Comparison of ENCODE assay signal across 8 mouse cellular contexts in genomic region chr5:149015335-149016201, GRCm38 (mm10). TPM values are rescaled to one million over a fixed set of nuclear protein-coding genes. Genes with fewer than 3 reads are reported as not detected.
DNase-seq lines count a peak whose midpoint lies in the region; ATAC-seq and TF ChIP-seq lines count a peak whose summit lies in the region.

No protein-coding gene starts in this region.

- peak overlapping the region; percentile 49 for H3K27ac ChIP-seq in lung, embryonic 16.5 days (ENCODE audit: low read length)
- peak overlapping the region in 1 of 2 experiments; percentile 1; a peak in 1 of 4 replicates for H3K27ac ChIP-seq in heart, embryonic 14.5 days (replicated peaks in 1 of 2; ENCODE audit: control insufficient read depth in 1 of 2, insufficient read depth in 1 of 2, low read depth in 2 of 2, low read length in 2 of 2)
- H3K27ac ChIP-seq in limb, embryonic 12.5 days: peak overlapping the region; percentile 76

- no peaks in the 10 kb centered on the region for H3K27me3 ChIP-seq in lung, embryonic 16.5 days (ENCODE audit: control insufficient read depth, insufficient read depth, low read depth, low read length)
- no peaks in the 10 kb centered on the region for H3K27me3 ChIP-seq in heart, embryonic 14.5 days (ENCODE audit: control insufficient read depth, insufficient read depth, low read length)
- H3K27me3 ChIP-seq in limb, embryonic 12.5 days: no peaks in the 10 kb centered on the region
- no peaks in the 10 kb centered on the region for H3K27me3 ChIP-seq in myocyte (ENCODE audit: control insufficient read depth, insufficient read depth, insufficient read length)

- H3K79me2 ChIP-seq in myocyte (ENCODE audit: control insufficient read depth, insufficient read depth): no peaks in the 10 kb centered on the region

- H3K36me3 ChIP-seq in lung, embryonic 16.5 days (ENCODE audit: control insufficient read depth, insufficient read depth, low read length): no peaks in the 10 kb centered on the region
- H3K36me3 ChIP-seq in heart, embryonic 14.5 days (ENCODE audit: control insufficient read depth, insufficient read depth, low read length): no peaks in the 10 kb centered on the region
- no peaks in the 10 kb centered on the region for H3K36me3 ChIP-seq in limb, embryonic 12.5 days
- H3K36me3 ChIP-seq in myocyte (ENCODE audit: control insufficient read depth, insufficient read depth): no peaks in the 10 kb centered on the region

- no peak overlapping the region for H3ac ChIP-seq in myocyte (ENCODE audit: control insufficient read depth, insufficient read length)

- H3K4me1 ChIP-seq in lung, embryonic 16.5 days (replicated peaks; ENCODE audit: control insufficient read depth, insufficient read depth, low read length): peaks cover 14% of the 10 kb centered on the region
- peaks cover 3 to 15% of the 10 kb centered on the region in 2 experiments for H3K4me1 ChIP-seq in heart, embryonic 14.5 days (ENCODE audit: control insufficient read depth in 2 of 2, insufficient read depth in 2 of 2, low read length in 2 of 2)
- peaks cover 28% of the 10 kb centered on the region for H3K4me1 ChIP-seq in limb, embryonic 12.5 days (replicated peaks)

- peak overlapping the region; percentile 95 for H3K4me2 ChIP-seq in lung, embryonic 16.5 days (ENCODE audit: low read depth, low read length)
- H3K4me2 ChIP-seq in heart, embryonic 14.5 days (ENCODE audit: low read length): peak overlapping the region; percentile 72
- H3K4me2 ChIP-seq in limb, embryonic 12.5 days: peak overlapping the region; percentile 79
- peak overlapping the region; percentile 46 for H3K4me2 ChIP-seq in myocyte (ENCODE audit: low read depth)

- peaks cover 3% of the 10 kb centered on the region; the same call in 1 of the 2 replicates for H3K9me3 ChIP-seq in lung, embryonic 16.5 days (ENCODE audit: control insufficient read depth, low read length)
- peaks cover 5% of the 10 kb centered on the region for H3K9me3 ChIP-seq in heart, embryonic 14.5 days (ENCODE audit: control insufficient read depth, low read length)
- 0 out of 2 replicates have a peak, but pooled peaks cover 4% of the 10 kb centered on the region for H3K9me3 ChIP-seq in limb, embryonic 12.5 days

- DNase-seq in lung, postnatal 25 days (ENCODE audit: low spot score): no peak
- peak; percentile 34 for DNase-seq in c-Kit-negative CD71-positive TER-119-positive erythroid progenitor cells, embryonic 14.5 days (ENCODE audit: low read depth, low spot score)
- no peak for DNase-seq in urinary bladder, adult 2 months (ENCODE audit: low spot score)
- DNase-seq in layer of hippocampus, postnatal 25 days (ENCODE audit: extremely low spot score in 1 of 2, low spot score in 1 of 2): no peak

- WGBS in lung, embryonic 16.5 days: under 1% methylated on average over 36 of the region's 37 CpGs
- 1% methylated on average over 34 of the region's 37 CpGs for WGBS in heart, embryonic 14.5 days
- WGBS in limb, embryonic 12.5 days: 2% methylated on average over 37 of the region's 37 CpGs

- no peak for TF ChIP-seq POLR2A in myocyte (IDR thresholded peaks at IDR 0.05; ENCODE audit: insufficient read length, low read depth)

- peak; percentile 71 for ATAC-seq in lung, embryonic 16.5 days (ENCODE audit: low read depth)
- ATAC-seq in heart, embryonic 14.5 days (ENCODE audit: insufficient number of reproducible peaks, insufficient read depth, low FRiP score, low read depth): peak; percentile 47; the same call in 1 of the 2 replicates
- ATAC-seq in limb, embryonic 12.5 days (ENCODE audit: insufficient number of reproducible peaks, insufficient read depth, low FRiP score, low TSS enrichment, low read depth): peak; percentile 66

- peak overlapping the region; percentile 63 for H3K4me3 ChIP-seq in lung, embryonic 16.5 days (ENCODE audit: low read length)
- H3K4me3 ChIP-seq in heart, embryonic 14.5 days (ENCODE audit: control insufficient read depth in 1 of 2, insufficient read depth in 1 of 2, low read depth in 1 of 2, low read length in 2 of 2): peak overlapping the region; percentile 46 to 59
- H3K4me3 ChIP-seq in limb, embryonic 12.5 days (replicated peaks): peak overlapping the region; percentile 60
- no peak overlapping the region for H3K4me3 ChIP-seq in myocyte

- H3K9ac ChIP-seq in lung, embryonic 16.5 days (ENCODE audit: low read length): peak overlapping the region; percentile 79
- H3K9ac ChIP-seq in heart, embryonic 14.5 days (ENCODE audit: low read length): peak overlapping the region; percentile 69
- H3K9ac ChIP-seq in limb, embryonic 12.5 days (replicated peaks): peak overlapping the region; percentile 75

TF ChIP-seq in myocyte, 11 proteins besides CTCF, POLR2A, EP300 and RAD21:
- TF ChIP-seq TCF3 (IDR thresholded peaks at IDR 0.05; ENCODE audit: insufficient read length, low read depth): no peak
- TF ChIP-seq REST (IDR thresholded peaks at IDR 0.05; ENCODE audit: insufficient read depth, insufficient read length): no peak
- no peak for TF ChIP-seq POLR2AphosphoS2 (IDR thresholded peaks at IDR 0.05; ENCODE audit: insufficient read length, low read depth)
- TF ChIP-seq MYOD1 (IDR thresholded peaks at IDR 0.05; ENCODE audit: control insufficient read depth in 1 of 3, insufficient read length in 2 of 3, low read depth in 2 of 3): no peak
- TF ChIP-seq USF1 (IDR thresholded peaks at IDR 0.05; ENCODE audit: low read depth): no peak
- no peak for TF ChIP-seq MAX (IDR thresholded peaks at IDR 0.05; ENCODE audit: low read depth)
- TF ChIP-seq E2F4 (IDR thresholded peaks at IDR 0.05; ENCODE audit: insufficient read depth): no peak
- no peak for TF ChIP-seq SRF (IDR thresholded peaks at IDR 0.05; ENCODE audit: control insufficient read depth, insufficient read length, low read depth)
- no peak for TF ChIP-seq CEBPB (IDR thresholded peaks at IDR 0.05; ENCODE audit: insufficient read depth, poor library complexity, severe bottlenecking)
- TF ChIP-seq TCF12 (IDR thresholded peaks at IDR 0.05; ENCODE audit: insufficient read depth, poor library complexity, severe bottlenecking): no peak
- no peak for TF ChIP-seq MYOG (IDR thresholded peaks at IDR 0.05; ENCODE audit: control insufficient read depth in 1 of 3, insufficient read depth in 1 of 3, insufficient read length in 2 of 3, low read depth in 2 of 3)

RNA-seq across cellular contexts. Expression of gene Gm42791, which starts 20.6 kb away (rescaled TPM):
- polyA plus RNA-seq in lung, embryonic 16.5 days (2015; fragmentation: Nextera tagmentation; extraction: Ambion mirVana): 0.94 and 1.3 TPM in 2 replicates
- 1.4 TPM in 1 of 2 replicates, not detected in the other for polyA plus RNA-seq in heart, embryonic 14.5 days (2014; fragmentation: Nextera tagmentation; extraction: Ambion mirVana)
- polyA plus RNA-seq in limb, embryonic 12.5 days (2016; fragmentation: Nextera tagmentation; extraction: Ambion mirVana): 0.99 and 2.6 TPM in 2 replicates
- 0.11 TPM for polyA plus RNA-seq in myocyte (2012; fragmentation: generic; extraction: Trizol)
- not detected in 2 replicates for polyA plus RNA-seq in urinary bladder, adult 2 months (2012; rRNA removed)
- total RNA-seq in layer of hippocampus, postnatal 25 days (2021): 10 to 100 TPM; 18.9 to 21.1 TPM
